Mouse (Mus musculus) kidney, adult 2 months (tissue): Measurements from ENCODE around the gene Dok5.

Experiments
- CTCF ChIP-seq: fragments of 200-500 bp; conservative IDR thresholded peaks from 2 replicates; pipeline ENCODE4 v1.5.1; 2011; ENCODE audit warnings: low read depth, mild to moderate bottlenecking, control low read depth, low read length, moderate library complexity, mixed read lengths; ENCODE audit not compliant: insufficient read depth, insufficient read length
- POLR2A ChIP-seq: fragments of 200-500 bp; IDR thresholded peaks from one replicate; pipeline ENCODE4 v1.6.1; 2011; ENCODE audit warnings: low read depth, low read length, control low read depth

DNA sequence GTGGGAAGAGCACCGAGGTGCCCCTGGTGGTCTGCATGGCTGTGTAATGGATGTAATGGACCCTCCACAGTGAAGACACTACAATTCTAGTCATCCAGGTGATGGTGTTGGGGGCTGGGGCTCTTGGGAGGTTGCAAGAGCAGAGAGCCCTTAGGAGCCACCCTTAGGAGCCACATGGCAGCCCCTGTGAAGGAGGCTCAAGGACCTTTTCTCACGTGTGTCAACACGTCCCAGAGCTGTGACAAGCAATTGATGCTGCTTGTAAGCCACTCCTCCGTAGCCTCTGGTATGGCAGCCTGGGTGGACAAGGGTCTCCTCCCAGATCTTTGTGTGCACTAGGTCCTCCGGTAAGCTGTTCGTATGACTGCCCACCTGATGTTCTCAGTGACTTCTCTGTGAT is 37.1 kb downstream of the Dok5 start:
- TF ChIP-seq CTCF = no peak
- TF ChIP-seq POLR2A = no peak
